Mouse (Mus musculus) small intestine, adult 2 months (tissue): ENCODE data around the gene Nr3c2.

ENCODE experiments used
- CTCF ChIP-seq: fragments of 200-500 bp; IDR thresholded peaks from 2 replicates; pipeline ENCODE4 v1.5.1; 2012; ENCODE audit warnings: low read depth, mild to moderate bottlenecking, control low read depth, inconsistent platforms, low read length, moderate library complexity, mixed read lengths; ENCODE audit not compliant: insufficient replicate concordance, insufficient read length; ENCODE audit errors: extremely low read depth
- POLR2A ChIP-seq: fragments of 200-500 bp; IDR thresholded peaks from 2 replicates; pipeline ENCODE4 v1.6.1; 2012; ENCODE audit warnings: low read depth, mild to moderate bottlenecking, control low read depth, inconsistent platforms, low read length, moderate library complexity

- no peak for TF ChIP-seq CTCF
- no peak for TF ChIP-seq POLR2A
These were observed 270.1 kb downstream of the Nr3c2 start for GRCm38 (mm10) chr8:77169320-77169719.
